Mouse (Mus musculus): ENCODE measurements around the gene Car5b. TPM values are rescaled to one million over a fixed set of nuclear protein-coding genes. Genes with fewer than 3 reads are reported as not detected.
A peak's percentile ranks its signal among the peaks of the same experiment; 100 is the strongest.

The Car5b gene
- polyA plus RNA-seq, 1 experiment from 2014 or later = 1.0 TPM

DNA sequence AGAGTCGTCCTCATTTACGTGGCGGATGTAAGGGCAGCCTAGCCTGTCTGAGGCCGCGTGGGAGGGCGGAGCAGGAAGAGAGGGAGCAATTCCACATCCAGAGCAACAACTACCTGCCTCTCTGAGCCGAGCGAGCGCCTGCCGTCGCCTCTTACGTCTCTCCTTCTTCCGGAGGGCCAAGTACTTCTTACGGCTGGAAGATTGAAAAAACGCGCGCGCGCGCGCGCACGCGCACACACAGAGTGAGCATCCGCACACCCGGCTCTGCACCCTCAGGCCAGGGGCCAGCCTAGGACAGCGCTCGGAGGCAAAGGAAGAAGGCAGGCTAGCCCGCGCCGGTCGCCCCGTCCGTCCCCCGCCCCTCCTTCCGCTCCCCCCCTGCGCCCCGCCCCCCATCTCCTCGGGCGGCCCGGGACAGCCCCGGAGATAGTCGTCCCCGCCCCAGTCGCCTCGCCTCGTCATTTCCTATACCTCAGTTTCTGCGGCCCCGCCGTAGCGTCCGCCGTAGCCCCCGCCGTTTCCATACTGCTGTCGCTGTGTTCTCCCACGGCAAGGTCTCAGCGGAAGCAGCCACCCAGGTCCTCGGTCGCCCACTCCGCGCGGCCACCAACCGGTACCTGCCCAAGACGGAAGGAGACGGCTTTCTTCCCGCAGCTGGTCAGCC, 69.9 kb downstream of the Car5b start:
- H3K27me3 ChIP-seq = peaks cover 18% of the 10 kb centered on the region; the same call in 1 of the 2 replicates

DNA sequence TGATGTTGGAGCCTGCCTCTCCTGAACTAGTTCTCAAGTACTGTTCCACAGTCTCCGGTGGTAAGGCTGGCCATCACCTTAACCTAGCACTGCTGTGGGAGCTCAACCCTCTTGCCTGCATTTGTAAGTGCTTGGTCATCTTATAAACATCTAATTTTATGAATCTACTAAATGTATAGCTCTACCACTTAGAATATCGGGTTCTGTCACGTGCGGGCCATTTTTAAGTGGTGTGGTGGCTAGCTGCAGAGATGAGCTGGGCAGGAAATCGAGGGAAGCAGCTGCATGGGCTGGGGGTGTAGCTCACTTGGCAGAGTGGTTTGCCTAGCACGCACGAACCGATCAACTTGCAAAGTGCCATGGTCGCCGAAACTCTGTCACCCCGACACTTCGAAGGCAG, 70.4 kb downstream of the Car5b start:
- Histone ChIP-seq H3K36me3 (peaks cover 16% of the 10 kb centered on the region), H3K4me2 (replicated peaks) (peak overlapping the region; percentile 65), H3K27me3 (peaks cover 18% of the 10 kb centered on the region; the same call in 1 of the 2 replicates), H3K9ac (peak overlapping the region; percentile 78), H3K9me3 (no peaks in the 10 kb centered on the region), H3K4me3 (peak overlapping the region; percentile 60), H3K4me1 (0 out of 2 replicates have a peak, but pooled peaks cover 6% of the 10 kb centered on the region), H3K27ac (peak overlapping the region; percentile 98; the same call in 1 of the 2 replicates)
- 27% methylated on average over 12 of the region's 12 CpGs for WGBS
- peak; percentile 17 for ATAC-seq (ENCODE audit: low FRiP score, low read depth)

More for the DNA sequence above, 69.9 kb downstream of the Car5b start:
- Histone ChIP-seq H3K9me3 (no peaks in the 10 kb centered on the region), H3K4me2 (replicated peaks) (peak overlapping the region; percentile 65), H3K4me1 (0 out of 2 replicates have a peak, but pooled peaks cover 6% of the 10 kb centered on the region), H3K36me3 (peaks cover 15% of the 10 kb centered on the region), H3K27ac (peak overlapping the region; percentile 98), H3K4me3 (peak overlapping the region; percentile 60), H3K9ac (peak overlapping the region; percentile 78)
- peak; percentile 91 for ATAC-seq (ENCODE audit: low FRiP score, low read depth)
- 17% methylated on average over 43 of the region's 67 CpGs for WGBS

DNA sequence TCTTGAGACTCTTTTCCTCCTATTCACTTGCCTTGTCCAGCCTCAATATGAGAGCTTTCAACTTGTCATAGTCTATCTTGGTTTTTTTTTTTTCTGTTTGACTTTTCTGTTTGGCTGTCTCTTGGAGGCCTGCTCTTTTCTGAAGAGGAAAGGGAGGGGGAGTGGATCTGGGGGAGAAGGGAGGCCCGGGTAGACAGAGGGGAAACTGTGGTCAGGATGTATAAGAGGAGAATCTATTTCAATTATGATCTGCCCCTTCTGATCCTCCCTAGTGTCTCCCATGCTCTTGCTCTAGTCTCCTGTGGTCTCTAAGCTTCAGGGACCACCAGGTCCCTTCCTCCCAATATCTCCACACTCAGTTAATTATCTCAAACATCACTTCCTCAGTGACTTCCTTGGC, 76.2 kb downstream of the Car5b start:
- H3K9me3 ChIP-seq = no peaks in the 10 kb centered on the region
- no peak overlapping the region for H3K27ac ChIP-seq
- peaks cover 48% of the 10 kb centered on the region for H3K36me3 ChIP-seq
- no peak overlapping the region for H3K4me2 ChIP-seq (replicated peaks)
- WGBS = 86% methylated on average over 1 of the region's 1 CpGs
- no peak overlapping the region for H3K9ac ChIP-seq
- H3K4me1 ChIP-seq = 0 out of 2 replicates have a peak, but pooled peaks cover under 1% of the 10 kb centered on the region
- H3K27me3 ChIP-seq = no peaks in the 10 kb centered on the region; the same call in 1 of the 2 replicates
- H3K4me3 ChIP-seq = no peak overlapping the region
- ATAC-seq (ENCODE audit: low FRiP score, low read depth) = no peak

DNA sequence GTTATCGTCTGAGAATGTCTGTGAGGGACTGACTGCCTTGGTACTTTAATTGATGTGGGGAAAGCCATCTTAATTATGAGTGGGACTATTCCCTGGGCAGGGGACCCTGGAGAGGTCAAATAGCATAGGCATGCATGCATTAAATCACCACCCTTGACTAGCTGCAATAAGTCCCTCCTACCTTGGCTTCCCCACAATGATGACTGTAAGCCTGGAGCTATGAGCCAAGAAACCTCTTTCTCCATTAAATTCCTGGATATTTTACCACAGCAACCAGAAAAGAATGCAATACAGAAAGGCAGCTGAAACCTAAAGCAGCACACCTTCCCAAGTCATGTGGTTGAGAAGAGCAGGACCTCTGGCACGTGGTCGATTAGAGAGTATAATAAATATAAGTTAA, 83.4 kb downstream of the Car5b start:
- WGBS = 85% methylated on average over 3 of the region's 3 CpGs
- Histone ChIP-seq H3K27me3 (0 out of 2 replicates have a peak, but pooled peaks cover 3% of the 10 kb centered on the region), H3K9me3 (no peaks in the 10 kb centered on the region), H3K36me3 (peaks cover 50% of the 10 kb centered on the region), H3K9ac (no peak overlapping the region), H3K4me3 (no peak overlapping the region), H3K27ac (no peak overlapping the region), H3K4me1 (no peaks in the 10 kb centered on the region), H3K4me2 (replicated peaks) (no peak overlapping the region)
- ATAC-seq (ENCODE audit: low FRiP score, low read depth) = no peak

DNA sequence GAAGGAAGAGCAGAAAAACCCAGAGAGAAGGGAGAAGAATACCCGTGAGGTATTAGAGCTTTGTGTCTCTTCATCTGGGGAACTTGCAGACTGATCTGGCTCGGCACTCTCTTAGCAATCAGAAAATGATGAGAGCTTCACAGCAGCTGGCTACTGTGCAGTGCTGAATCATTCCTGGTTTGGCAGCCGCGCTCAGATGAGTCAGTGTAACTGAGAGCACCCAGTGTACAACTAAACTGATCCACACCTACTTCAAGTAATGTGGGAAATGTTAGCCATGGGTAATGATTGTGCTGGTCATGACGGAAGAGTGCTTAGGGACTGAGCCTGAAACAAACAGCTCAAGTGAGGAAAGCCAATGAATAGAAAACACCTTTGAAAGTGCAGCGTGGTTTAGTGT, 89.2 kb downstream of the Car5b start:
- H3K27ac ChIP-seq = no peak overlapping the region
- no peak overlapping the region for H3K4me2 ChIP-seq (replicated peaks)
- H3K9me3 ChIP-seq = no peaks in the 10 kb centered on the region
- no peak overlapping the region for H3K4me3 ChIP-seq
- H3K9ac ChIP-seq = no peak overlapping the region
- peaks cover 38% of the 10 kb centered on the region for H3K36me3 ChIP-seq
- no peak for ATAC-seq (ENCODE audit: low FRiP score, low read depth)
- 87% methylated on average over 6 of the region's 6 CpGs for WGBS
- peaks cover 15% of the 10 kb centered on the region; the same call in 1 of the 2 replicates for H3K27me3 ChIP-seq
- H3K4me1 ChIP-seq = no peaks in the 10 kb centered on the region

DNA sequence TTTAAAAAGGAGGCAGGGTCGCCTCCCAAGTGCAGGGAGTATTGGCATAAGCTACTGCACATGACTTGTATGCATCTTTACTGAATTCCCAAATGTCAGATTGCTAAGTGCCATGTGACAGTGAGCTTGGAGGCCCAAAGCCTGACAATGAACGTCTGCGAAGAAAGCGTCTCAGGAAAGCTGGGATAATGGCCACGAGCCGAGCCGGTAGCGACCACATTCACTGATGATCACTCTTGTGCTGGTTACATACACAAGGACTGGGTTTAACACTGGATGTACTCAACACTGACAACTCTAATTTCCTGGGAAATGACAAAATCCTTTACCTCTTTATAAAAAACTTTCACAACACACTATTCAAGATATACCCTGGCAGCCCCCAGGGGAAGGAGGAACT, 93.1 kb downstream of the Car5b start:
- Histone ChIP-seq H3K9me3 (no peaks in the 10 kb centered on the region), H3K27ac (no peak overlapping the region), H3K4me1 (no peaks in the 10 kb centered on the region), H3K27me3 (peaks cover 23% of the 10 kb centered on the region; the same call in 1 of the 2 replicates), H3K9ac (no peak overlapping the region), H3K4me3 (no peak overlapping the region), H3K36me3 (peaks cover 20% of the 10 kb centered on the region), H3K4me2 (replicated peaks) (no peak overlapping the region)
- ATAC-seq (ENCODE audit: low FRiP score, low read depth) = no peak
- WGBS = 78% methylated on average over 8 of the region's 8 CpGs

DNA sequence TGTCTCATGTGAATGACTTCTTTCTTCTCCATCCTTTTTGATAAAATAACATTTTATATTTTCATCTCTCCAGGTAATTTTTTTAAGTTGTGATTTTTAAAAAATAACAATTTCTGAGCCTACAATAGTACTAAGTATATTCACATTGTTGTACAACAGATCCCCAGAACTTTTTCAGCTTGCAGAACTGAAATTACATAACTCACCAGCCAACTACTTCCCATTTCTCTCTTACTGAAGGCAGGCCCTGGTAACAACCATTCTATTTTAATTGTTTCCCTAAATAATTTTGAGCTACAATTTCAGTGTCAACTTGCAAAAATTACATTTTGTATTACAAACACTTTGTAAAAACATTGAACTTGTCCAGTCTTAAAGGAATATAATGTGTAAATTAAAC, 98.2 kb downstream of the Car5b start:
- no peak overlapping the region for H3K27ac ChIP-seq
- H3K4me1 ChIP-seq = no peaks in the 10 kb centered on the region
- peaks cover 11% of the 10 kb centered on the region; the same call in 1 of the 2 replicates for H3K27me3 ChIP-seq
- no peak overlapping the region for H3K9ac ChIP-seq
- no peaks in the 10 kb centered on the region for H3K36me3 ChIP-seq
- ATAC-seq (ENCODE audit: low FRiP score, low read depth) = no peak
- no peaks in the 10 kb centered on the region for H3K9me3 ChIP-seq
- no peak overlapping the region for H3K4me2 ChIP-seq (replicated peaks)
- no peak overlapping the region for H3K4me3 ChIP-seq

Other genes with a start within 250 kb of the Car5b start
- 29.2 and 30.5 TPM in 2 replicates for gene Ap1s2, start 119.0 kb downstream of the Car5b start, polyA plus RNA-seq (2015; fragmentation: Nextera tagmentation; extraction: Ambion mirVana)
- 66.5 and 75.1 TPM in 2 replicates for gene Zrsr2, start 69.3 kb downstream of the Car5b start, polyA plus RNA-seq (2015; fragmentation: Nextera tagmentation; extraction: Ambion mirVana)
- 27.8 and 29.0 TPM in 2 replicates for gene Siah1b, start 48.5 kb upstream of the Car5b start, polyA plus RNA-seq (2015; fragmentation: Nextera tagmentation; extraction: Ambion mirVana)
- gene Cltrn, start 60.8 kb upstream of the Car5b start, polyA plus RNA-seq (2015; fragmentation: Nextera tagmentation; extraction: Ambion mirVana) = 0.19 TPM in 1 of 2 replicates, not detected in the other
- gene Ace2, start 111.3 kb upstream of the Car5b start, polyA plus RNA-seq (2015; fragmentation: Nextera tagmentation; extraction: Ambion mirVana) = 0.60 and 1.1 TPM in 2 replicates
- 0.51 and 0.74 TPM in 2 replicates for gene Bmx, start 230.2 kb upstream of the Car5b start, polyA plus RNA-seq (2015; fragmentation: Nextera tagmentation; extraction: Ambion mirVana)
- gene Pir, start 241.4 kb upstream of the Car5b start, polyA plus RNA-seq (2015; fragmentation: Nextera tagmentation; extraction: Ambion mirVana) = 7.0 TPM in 2 replicates